Mouse (Mus musculus) left cerebral cortex, postnatal 10 days (tissue): Measurements from ENCODE around the gene Phf23. TPM values are rescaled to one million over a fixed set of nuclear protein-coding genes. Genes with fewer than 3 reads are reported as not detected.
"Not testable (repeated sequence)": the region's sequence is repeated elsewhere in the genome, so short reads cannot be mapped to it uniquely, and the experiment has no call there.

Experiments used
- DNase-seq, 2 experiments: peaks; one replicate each; pipeline ENCODE4 v3.0.0; 2021 to 2022; ENCODE audit warnings: low spot score in 2 of 2, mixed read lengths in 1 of 2; ENCODE audit errors: extremely low spot score in 1 of 2
- intact Hi-C: fragments of 180-260 bp; cut with DNase I; formaldehyde crosslinking; loops from one replicate; pipeline ENCODE4 v1.15.1; 2025
- total RNA-seq, 2 experiments: library from RNA; stranded (reverse); gene quantifications; 2 replicates each; pipeline ENCODE4 v1.2.3; 2021

Gene Phf23
- total RNA-seq, 2 experiments from 2014 or later: 35.2 to 38.6 TPM

DNA sequence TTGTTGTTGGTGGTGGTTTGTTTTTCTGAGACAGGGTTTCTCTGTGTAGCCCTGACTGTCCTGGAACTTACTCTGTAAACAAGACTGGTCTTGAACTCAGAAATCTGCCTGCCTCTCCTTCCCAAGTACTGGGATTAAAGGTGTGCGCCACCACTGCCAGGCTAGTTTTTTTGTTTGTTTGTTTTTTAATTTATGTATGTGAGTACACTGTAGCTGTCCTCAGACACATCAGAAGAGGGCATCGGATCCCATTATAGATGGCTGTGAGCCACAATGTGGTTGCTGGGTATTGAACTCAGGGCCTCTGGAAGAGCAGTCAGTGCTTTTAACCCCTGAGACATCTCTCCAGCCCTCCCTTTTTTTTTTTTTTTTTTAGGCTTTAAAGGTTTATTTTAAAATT is 20.6 kb downstream of the Phf23 start:
- DNase-seq, intact Hi-C loops: not testable (repeated sequence)

DNA sequence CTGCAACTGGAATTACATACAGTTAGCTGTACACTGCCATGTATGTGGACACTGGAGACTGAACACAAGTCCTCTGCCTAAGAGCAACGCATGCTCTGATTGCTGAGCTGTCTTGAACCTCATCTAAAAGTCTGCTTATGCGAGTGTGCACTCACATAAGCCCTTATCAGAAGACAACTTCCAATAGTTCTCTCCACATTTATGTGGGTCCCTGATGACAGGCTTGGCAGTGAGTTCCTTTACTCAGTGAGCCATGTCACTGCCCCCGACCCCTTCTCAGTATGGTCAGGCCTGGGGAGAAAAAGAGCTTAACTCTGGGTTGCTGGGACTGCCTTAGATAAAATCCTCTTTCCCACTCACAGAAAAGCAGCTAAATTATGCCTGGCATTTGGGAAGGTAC is 21.1 kb downstream of the Phf23 start, which contains the start of gene Dlg4:
TSS of gene Dlg4 (plus strand) at position 274 of the 400 bp plus-strand sequence.
- no peak for DNase-seq
- intact Hi-C loops: no loop called here

DNA sequence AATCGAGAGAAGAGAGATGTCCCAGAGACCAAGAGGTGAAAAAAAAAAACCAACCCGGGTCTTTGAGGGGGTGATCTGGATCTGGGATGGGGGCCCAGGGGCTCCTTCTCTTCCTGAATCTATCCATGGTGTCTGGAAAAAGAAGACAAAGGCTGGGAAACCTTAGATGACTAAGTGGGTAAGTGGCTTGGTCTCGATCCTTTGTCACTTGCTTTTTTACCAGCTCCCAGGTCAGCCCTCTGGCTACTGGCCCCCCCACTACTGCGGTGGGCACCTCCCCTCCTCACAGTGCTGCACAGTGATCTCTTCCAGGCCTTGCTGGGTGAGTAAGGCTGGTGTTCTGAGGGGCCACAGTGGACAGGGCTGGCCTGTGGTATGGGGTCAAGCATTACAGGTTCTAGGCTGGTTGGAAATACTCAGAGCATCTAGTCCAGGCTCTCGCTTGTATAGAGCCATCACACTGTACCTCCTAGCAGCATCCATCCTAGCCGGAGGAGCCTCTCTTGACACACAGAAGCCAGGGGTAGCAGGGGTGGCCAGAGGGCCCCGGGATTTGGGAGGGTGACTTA is 21.7 kb downstream of the Phf23 start:
- intact Hi-C loops: no loop called here
- no peak for DNase-seq

DNA sequence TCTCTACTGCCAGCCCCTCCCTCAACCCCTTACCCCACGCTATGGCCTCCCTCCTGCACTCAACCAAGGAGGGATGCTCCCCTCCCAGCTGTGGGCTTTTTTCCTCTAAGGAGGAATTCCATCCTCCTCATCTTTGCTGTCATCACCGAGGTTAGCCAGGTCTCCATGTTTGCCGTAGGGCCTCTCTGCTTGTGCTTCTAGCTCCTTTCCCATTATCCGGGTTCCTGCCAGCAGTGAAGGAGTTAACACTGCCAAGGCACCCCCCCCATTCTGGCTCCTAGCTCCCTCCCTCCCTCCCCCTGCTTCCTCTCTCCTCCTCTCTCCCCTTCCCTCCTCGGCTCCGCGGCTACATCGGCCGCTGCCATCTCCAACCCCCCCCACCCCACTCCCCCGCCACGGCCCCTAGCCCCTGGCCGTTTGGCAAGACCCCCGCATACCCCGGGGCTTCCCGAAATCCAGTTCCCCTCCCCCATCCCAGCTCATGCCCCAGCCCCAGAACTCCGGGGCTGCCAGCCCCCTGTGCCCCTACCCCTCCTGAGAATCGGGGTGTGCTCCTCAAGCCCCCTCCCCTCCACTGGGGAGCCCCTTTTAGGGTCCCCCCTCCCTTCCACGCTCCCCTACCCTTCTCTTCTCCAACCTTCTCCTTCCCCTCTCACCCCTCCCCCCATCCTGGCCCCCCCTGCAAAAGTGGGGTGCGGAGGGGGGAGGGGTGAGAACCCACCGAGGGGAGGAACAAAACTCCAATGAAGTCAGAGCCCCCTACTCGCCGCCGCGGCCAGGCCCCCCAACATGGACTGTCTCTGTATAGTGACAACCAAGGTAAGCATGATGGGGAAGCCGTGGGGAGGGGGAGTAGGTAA is 22.8 kb downstream of the Phf23 start:
- peak; percentile 81 to 85 for DNase-seq
- intact Hi-C loops: no loop called here

DNA sequence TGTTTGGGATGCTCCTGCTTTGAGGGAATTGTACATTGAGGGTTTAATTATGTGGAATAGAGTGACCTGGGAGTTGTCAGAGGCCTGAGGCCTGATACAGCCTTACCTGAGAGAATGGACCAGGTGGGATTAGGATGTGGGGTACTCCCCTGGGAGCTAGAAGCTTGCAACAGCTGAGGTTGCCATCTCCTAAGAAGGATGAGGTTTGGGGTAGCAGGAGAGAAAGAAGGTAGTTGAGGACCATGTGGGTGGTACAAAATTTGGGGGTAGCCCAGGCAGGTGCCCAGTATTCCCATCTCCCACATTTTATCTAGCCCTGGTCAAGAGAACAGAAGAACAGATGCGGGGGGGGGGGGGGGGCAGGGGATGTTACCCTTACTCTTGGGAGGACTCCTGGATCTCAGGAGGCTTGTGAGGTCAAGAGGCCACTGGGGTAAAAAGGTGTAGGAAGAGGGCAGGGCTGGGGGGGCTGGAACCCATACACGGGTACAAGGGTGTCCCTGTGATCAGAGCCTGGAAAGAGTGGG is 24.0 kb downstream of the Phf23 start:
- intact Hi-C loops: no loop called here
- DNase-seq: no peak

DNA sequence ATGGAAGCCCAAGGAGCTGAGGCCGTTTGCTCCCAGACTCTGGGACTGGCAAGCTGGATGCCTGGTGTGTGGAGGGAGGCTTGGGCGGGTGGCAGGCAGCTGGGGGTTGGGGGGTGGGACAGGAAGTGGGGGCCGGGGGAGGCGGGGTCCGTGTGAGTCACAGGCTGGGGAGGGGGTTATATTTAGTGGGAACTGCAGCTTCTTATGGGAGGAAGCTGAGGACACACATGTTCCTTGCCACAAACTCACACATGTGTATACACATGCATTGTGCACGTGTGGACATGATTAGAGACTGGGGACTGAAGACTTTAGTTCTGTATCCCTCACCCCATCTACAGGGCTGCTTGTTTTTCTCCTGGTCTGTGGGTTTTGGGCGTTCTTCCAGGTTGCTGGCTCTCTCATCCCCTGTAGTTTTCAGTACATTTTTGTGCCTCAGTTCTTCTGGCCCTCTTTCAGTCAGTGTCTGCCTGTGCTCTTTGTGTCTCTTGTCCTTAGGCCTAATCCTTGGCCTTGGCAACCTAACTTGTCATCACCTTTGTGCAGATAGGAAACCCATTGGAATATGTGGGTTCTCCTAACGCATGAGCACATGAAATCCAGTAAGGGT is 24.6 kb downstream of the Phf23 start:
- peak in 1 of 2 experiments; percentile 73 for DNase-seq
- intact Hi-C loops: no loop called here

DNA sequence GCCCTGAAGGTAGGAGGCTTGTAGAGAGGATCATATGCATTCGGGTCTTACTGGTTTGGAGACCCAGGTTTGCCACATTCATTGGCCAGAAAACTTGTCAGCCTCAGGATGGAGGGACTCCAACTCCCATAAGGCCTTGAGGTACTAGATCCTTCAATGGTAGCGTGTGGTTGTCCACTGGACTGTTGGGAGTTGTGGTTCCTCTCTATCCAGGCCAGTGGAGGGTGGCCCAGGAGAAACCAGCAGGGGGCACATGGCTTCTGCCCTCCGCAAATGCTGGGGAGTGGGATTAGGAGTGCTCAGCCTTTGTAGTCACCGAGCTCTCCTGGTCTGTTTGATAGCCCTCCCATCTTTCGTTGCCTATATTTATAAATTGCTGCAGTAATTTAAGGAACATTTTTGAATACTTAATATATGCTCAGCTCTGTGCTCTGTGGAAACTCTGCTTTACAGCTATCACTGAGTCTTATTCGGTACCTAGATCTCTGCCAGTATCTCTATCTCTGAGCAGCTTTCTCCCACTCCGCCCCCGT is 25.2 kb downstream of the Phf23 start:
- intact Hi-C loops: no loop called here
- peak; percentile 75 to 84 for DNase-seq

DNA sequence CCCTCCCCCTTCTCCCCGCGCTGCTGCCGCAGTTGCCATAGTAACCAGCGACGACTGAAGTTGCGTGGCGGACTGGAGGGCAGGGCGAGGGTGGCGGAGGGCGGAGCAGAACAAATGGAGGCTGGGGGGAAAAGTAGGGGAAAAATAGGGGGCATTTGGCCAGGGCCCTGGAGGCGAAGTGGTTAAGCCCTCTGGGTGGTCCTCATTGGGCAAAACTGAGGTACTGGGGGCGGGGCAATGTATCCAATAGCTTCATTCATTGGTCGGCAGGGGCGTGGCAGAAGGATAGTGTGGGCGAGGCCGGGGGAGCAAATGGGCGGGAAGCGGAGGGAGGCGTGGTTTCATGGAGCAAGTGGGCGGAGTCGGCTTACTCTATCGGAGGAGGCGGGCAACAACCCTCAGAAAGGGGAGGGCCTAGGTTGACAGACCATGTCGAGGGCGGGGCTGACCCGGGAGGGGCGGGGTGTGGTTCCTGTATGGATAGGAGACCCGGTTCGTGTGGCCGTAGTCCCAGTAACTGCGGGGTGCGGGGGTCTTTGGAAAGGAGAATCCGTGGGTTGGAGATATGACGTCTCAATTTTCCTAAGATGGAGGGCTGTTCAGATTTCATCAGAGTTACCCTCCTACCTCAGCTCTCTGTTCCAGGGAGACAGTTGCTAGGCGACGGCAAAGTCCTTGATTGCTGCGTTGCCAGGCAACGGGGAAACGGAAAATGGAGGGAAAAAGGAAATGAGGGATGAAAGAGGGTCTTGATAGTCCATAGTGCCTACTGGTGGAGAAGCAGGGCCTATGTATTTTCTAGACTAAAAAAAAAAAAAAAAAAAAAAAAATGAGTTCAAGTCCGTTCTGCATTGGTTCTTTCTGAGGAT is 25.9 kb downstream of the Phf23 start:
- intact Hi-C loops: no loop called here
- peak; percentile 98 to 99 for DNase-seq

DNA sequence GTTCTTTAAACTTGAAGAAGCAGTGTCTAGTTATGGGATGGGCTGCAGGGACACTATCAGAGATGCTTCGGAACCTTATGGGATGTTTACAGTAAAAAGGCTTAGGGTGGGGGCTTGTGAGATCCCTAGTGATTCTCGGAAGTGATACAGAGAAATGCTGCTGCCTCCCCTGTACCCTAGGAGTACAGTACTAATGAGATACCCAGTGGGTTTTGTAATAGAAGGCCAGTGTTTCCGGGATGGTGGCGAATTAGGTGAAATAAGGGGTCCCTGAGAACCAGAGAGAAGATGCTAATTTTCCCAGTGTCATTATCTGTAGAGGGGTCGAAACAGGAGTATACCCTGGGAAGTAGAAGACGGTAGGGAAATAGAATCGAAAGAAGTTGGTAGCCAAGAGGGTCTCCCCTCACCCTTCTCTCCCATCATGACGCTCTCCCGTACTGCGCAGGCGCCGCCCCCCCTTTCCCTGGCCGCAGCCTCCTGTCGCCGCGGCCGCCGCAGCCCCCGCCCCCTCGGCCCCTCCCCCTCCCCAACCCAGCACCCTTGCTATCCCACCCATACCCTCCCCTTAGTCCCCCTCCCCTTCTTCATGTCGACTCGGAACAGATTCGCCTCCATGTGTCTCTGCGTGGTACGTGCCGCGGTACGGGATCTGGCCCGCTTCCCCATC is 28.0 kb downstream of the Phf23 start:
- peak in 1 of 2 experiments; percentile 72 for DNase-seq
- intact Hi-C loops: no loop called here

DNA sequence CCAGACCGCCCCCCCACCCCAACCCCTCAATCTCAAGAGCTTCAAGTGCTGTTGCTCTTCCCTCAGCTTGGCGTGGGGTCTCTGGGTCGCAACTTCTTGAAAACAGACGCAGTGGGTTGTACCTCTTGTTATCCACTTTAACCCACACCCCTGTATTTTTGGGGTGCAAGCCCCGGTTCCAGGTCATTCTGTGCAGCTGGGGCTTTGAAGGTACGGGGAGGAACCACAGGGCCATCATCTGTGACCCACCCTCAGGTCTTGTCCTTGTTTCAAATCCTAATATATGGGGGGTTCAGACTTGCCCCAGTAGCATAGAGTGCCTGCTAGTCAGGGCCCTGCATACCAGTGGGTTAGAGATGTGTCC is 28.6 kb downstream of the Phf23 start:
- DNase-seq: no peak
- intact Hi-C loops: no loop called here

DNA sequence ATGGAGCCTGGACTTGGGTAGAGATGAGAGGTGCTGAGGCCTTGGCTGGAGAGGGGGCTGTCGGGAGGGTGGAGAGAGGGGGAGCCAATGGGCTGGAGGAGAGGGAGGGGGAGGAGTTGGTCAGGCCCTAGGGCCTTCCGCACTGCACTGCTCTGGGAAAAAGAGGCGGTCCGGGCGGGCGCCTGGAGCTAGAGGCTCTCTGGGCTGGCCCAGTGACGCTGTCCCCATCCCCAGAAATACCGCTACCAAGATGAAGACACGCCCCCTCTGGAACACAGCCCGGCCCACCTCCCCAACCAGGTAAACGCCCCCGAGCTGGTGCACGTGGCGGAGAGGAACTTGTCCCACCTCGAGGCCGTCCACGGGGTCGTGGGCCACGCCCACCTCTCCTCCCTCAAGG is 31.1 kb downstream of the Phf23 start:
- DNase-seq: peak in 1 of 2 experiments; percentile 83
- intact Hi-C loops: no loop called here

DNA sequence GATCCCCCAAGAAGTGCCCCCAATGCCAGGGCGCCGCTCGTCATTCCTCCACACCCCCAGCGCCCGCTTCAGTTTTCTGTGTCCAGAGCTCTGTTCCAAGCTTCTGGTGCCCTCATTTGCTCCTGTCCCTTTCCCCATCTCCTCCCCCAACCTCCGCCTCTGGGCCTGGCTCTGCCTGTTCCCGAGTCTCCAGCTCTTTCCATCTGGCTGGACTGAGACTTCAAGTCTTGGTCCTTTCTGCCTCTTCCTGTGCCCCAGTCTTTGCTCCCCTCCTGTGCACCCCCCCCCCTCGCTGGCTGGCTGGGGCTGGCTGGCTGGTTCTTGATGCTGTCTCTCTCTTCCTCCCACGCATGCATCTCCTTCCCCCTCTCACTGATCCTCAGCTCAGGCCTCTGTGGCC is 31.8 kb downstream of the Phf23 start:
- DNase-seq: peak in 1 of 2 experiments; percentile 67
- intact Hi-C loops: no loop called here

DNA sequence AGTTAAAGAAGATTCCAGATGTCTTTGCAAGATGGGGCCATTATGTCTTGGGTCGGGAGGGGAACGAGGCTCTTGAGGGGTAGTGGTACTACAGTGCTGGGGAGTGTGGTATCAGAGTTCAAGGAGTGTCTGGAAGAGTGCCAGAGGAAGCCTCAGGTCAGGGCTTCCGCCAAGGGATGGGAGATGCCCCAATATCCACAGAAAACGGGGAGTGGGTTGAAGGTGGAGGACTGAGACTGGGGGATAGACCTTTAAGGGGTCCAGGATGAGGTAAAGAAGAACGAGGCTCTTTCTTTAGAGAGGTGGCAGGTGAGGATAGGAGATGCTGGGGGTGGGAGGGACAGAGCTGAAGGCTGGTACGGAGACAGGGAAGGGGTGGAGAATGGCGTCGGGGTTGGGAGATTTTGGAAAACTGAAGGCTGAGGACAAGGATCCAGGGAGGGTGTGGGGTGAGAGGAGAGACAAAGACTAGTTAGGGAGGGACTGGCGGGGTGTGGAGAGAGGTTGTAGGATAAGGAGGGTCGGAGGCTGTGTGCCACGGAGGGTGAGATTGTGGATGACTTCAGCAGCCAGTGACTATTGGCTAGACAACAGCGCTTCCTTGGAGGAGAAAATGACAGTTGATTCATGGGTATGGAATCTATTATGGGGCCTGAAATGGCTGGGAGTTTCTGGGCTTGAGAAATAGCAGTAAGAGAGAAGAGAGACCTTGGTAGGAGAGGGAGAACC is 33.0 kb downstream of the Phf23 start:
- intact Hi-C loops: no loop called here
- no peak for DNase-seq

DNA sequence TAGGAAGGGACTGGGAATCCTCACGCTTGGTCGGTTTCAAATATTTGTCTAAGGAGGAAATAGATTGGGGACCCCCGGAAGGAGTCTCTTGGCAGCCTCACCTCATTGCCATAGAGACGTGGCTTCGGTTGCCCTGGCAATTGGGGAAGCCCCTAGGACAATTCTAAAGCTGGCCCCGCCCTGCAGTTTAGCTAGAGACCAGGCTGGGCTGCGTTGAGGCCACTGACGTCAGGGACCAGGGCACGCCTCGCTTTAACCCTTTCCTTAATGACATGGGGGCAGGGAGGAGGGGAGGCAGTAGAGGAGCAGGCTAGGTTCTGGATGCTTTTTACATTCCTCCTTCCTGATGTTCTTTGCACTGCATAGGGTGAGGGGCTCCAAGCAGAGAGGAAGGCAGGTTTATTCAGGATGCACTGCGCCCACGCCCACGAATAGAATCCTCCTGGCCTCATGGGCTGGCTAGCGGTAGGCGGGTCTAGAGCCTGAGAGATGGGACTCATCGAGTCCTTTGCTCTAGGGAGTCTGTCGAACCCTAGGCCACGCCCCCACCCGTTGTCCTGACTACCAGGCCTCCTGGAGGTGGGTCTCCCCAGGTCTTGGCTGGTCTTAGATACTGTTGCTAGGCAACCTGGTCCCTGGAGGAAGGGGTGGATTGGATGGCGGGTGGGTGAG is 33.7 kb downstream of the Phf23 start:
- intact Hi-C loops: no loop called here
- peak; percentile 92 to 93 for DNase-seq

DNA sequence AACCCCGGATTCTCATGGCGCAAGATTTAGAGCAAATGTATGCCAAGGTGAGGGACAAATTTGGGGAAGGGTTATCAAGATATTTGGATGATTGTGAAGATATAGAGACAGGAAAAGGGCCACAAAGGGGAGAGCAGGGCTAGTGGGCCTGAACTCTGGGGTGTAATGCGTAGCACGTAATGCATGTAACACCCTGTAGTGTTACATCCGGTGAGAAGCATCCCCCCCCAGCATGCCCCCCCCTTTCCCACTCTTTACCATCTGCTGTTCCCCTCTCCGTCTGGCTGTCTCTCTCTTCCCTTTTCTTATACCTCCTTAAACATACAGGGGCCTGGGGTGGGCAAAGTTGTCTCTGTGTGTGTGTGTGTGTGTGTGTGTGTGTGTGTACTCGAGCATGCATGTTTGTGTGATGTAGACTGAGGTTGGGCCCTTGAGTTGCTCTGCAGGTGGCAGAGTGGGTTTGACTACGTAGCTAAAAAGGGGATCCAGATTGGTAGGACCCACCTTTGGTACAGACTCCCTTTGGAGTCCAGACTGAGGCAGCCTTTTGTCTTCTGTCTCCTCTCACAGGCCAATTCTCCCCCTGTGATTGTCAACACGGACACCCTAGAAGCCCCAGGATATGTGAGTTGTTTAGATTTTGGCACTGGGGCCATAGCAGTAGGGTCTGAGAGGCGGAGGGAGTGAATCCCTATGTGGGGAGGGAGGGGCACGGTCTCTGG is 34.4 kb downstream of the Phf23 start:
- intact Hi-C loops: no loop called here
- DNase-seq: no peak

DNA sequence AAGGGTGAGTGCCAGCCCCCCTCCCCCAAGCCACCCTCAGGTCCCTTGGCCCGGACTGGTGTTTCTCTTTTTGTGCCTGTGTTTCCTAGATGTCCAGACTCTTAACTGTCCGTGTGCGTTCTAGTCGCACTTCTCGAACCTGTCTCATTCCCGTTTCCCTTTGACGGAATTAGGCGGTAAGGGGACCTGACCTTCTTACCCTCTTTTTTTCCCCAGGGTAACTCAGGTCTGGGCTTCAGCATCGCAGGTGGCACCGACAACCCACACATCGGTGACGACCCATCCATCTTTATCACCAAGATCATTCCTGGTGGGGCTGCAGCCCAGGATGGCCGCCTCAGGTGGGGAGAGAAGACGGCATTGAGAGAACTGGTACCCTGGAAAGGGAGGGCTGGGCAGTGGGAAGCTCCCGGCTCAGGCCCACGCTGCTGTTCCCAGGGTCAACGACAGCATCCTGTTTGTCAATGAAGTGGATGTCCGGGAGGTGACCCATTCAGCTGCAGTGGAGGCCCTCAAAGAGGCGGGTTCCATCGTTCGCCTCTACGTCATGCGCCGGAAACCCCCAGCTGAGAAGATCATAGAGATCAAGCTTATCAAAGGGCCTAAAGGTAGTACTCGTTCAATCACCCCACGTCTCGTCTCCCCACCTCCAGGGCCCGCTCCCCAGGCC is 35.2 kb downstream of the Phf23 start:
- DNase-seq: no peak
- intact Hi-C loops: no loop called here
